Comparison of ENCODE assay signal across 8 mouse cellular contexts in the genomic region with DNA sequence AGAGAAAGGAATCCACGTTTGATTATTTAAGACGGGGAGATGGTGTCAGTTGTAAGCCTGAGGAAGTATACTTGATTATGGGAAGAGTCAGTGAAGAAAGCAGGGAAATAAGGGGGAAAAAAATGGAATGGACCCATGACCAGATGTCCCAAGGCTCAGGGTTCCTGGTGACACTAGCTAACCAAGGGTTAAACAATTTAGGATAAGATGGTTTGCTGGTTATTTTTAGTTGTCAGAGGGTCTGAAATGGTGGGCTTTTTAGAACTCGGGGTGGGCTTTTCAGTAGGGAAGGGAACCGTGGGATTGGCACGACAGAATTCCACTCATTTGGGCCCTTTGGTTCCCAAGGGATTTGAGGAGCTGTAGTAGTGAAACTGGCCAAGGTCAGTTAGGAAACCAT. TPM values are rescaled to one million over a fixed set of nuclear protein-coding genes. Genes with fewer than 3 reads are reported as not detected.
DNase-seq lines count a peak whose midpoint lies in the region; ATAC-seq and TF ChIP-seq lines count a peak whose summit lies in the region.

No protein-coding gene starts in this region.

- H3K4me2 ChIP-seq in embryonic facial prominence, embryonic 12.5 days (replicated peaks): peak overlapping the region; percentile 73
- peak overlapping the region; percentile 86 for H3K4me2 ChIP-seq in hindbrain, postnatal 0 days (ENCODE audit: low read depth, low read length)
- H3K4me2 ChIP-seq in neural tube, embryonic 13.5 days: peak overlapping the region; percentile 82

- peak overlapping the region; percentile 97 for H3K9ac ChIP-seq in embryonic facial prominence, embryonic 12.5 days
- peak overlapping the region; percentile 98 for H3K9ac ChIP-seq in hindbrain, postnatal 0 days (replicated peaks; ENCODE audit: low read length)
- peak overlapping the region; percentile 98 for H3K9ac ChIP-seq in neural tube, embryonic 13.5 days

- peaks cover 19% of the 10 kb centered on the region for H3K4me1 ChIP-seq in lung, adult 2 months (ENCODE audit: control insufficient read depth, insufficient read depth, low read length)
- peaks cover 35% of the 10 kb centered on the region for H3K4me1 ChIP-seq in embryonic facial prominence, embryonic 12.5 days
- peaks cover 26% of the 10 kb centered on the region for H3K4me1 ChIP-seq in hindbrain, postnatal 0 days (ENCODE audit: insufficient read depth, low read length)
- H3K4me1 ChIP-seq in neural tube, embryonic 13.5 days (replicated peaks): peaks cover 50% of the 10 kb centered on the region

- DNase-seq in lung, adult 2 months: no peak
- no peak for DNase-seq in lung, postnatal 4 days
- peak; percentile 40 for DNase-seq in hindbrain, postnatal 0 days (ENCODE audit: low spot score)
- no peak for DNase-seq in gastrocnemius, postnatal 36 days
- DNase-seq in spleen, postnatal 14 days (ENCODE audit: low spot score in 2 of 2): no peak
- DNase-seq in adrenal gland, postnatal 10 days: no peak

- H3K4me3 ChIP-seq in lung, adult 2 months (replicated peaks; ENCODE audit: extremely low read depth, low read depth, low read length): peak overlapping the region; percentile 94
- peak overlapping the region; percentile 95 for H3K4me3 ChIP-seq in embryonic facial prominence, embryonic 12.5 days
- peak overlapping the region; percentile 95 for H3K4me3 ChIP-seq in hindbrain, postnatal 0 days (ENCODE audit: low read length)
- peak overlapping the region; percentile 97 for H3K4me3 ChIP-seq in neural tube, embryonic 13.5 days

- no peak for ATAC-seq in embryonic facial prominence, embryonic 12.5 days (ENCODE audit: insufficient number of reproducible peaks, insufficient read depth, low FRiP score, low TSS enrichment)
- no peak for ATAC-seq in hindbrain, postnatal 0 days
- no peak for ATAC-seq in neural tube, embryonic 13.5 days (ENCODE audit: low read depth)

- TF ChIP-seq CTCF in lung, adult 2 months (IDR thresholded peaks at IDR 0.05; ENCODE audit: insufficient read depth, low read length): no peak
- TF ChIP-seq CTCF in hindbrain, postnatal 0 days (IDR thresholded peaks at IDR 0.05; ENCODE audit: low read depth): no peak

- H3K9me3 ChIP-seq in embryonic facial prominence, embryonic 12.5 days: no peaks in the 10 kb centered on the region
- no peaks in the 10 kb centered on the region for H3K9me3 ChIP-seq in hindbrain, postnatal 0 days (ENCODE audit: low read length)
- no peaks in the 10 kb centered on the region for H3K9me3 ChIP-seq in neural tube, embryonic 13.5 days

- 0 out of 2 replicates have a peak overlapping the region, but pooled peaks have one; percentile 86 for H3K27ac ChIP-seq in embryonic facial prominence, embryonic 12.5 days
- peak overlapping the region; percentile 94 for H3K27ac ChIP-seq in hindbrain, postnatal 0 days
- peak overlapping the region; percentile 91 for H3K27ac ChIP-seq in neural tube, embryonic 13.5 days (replicated peaks)

- intact Hi-C loops in gastrocnemius, postnatal 36 days (cut with DNase I): loop anchor here (2.0 kb wide), 1 partner anchor 55 kb away; no protein-coding TSS in a partner anchor

- 2% methylated on average over 5 of the region's 5 CpGs for whole genome bisulfite sequencing in lung, adult 2 months
- WGBS in embryonic facial prominence, embryonic 12.5 days: 2% methylated on average over 5 of the region's 5 CpGs
- WGBS in hindbrain, postnatal 0 days: 0% methylated on average over 5 of the region's 5 CpGs
- WGBS in neural tube, embryonic 13.5 days: under 1% methylated on average over 5 of the region's 5 CpGs

- TF ChIP-seq POLR2A in lung, adult 2 months (IDR thresholded peaks at IDR 0.05; ENCODE audit: borderline replicate concordance, extremely low read depth, low read depth, low read length): no peak

- peaks cover 4% of the 10 kb centered on the region; the same call in 1 of the 2 replicates for H3K36me3 ChIP-seq in embryonic facial prominence, embryonic 12.5 days
- H3K36me3 ChIP-seq in hindbrain, postnatal 0 days (ENCODE audit: insufficient read depth, low read length): no peaks in the 10 kb centered on the region
- H3K36me3 ChIP-seq in neural tube, embryonic 13.5 days: no peaks in the 10 kb centered on the region

- H3K27me3 ChIP-seq in embryonic facial prominence, embryonic 12.5 days: no peaks in the 10 kb centered on the region
- H3K27me3 ChIP-seq in hindbrain, postnatal 0 days (ENCODE audit: insufficient read depth, low read length): no peaks in the 10 kb centered on the region
- H3K27me3 ChIP-seq in neural tube, embryonic 13.5 days: no peaks in the 10 kb centered on the region

RNA-seq across cellular contexts. Expression of gene Sik3, which starts 1.0 kb away (rescaled TPM):
- polyA plus RNA-seq in lung, adult 2 months (2012; rRNA removed): 16.7 and 22.2 TPM in 2 replicates
- 12.0 and 15.6 TPM in 2 replicates for polyA plus RNA-seq in embryonic facial prominence, embryonic 12.5 days (2016; fragmentation: Nextera tagmentation; extraction: Ambion mirVana)
- total RNA-seq in hindbrain, postnatal 0 days (2014; rRNA removed): 32.3 and 37.1 TPM in 2 replicates
- 12.5 and 12.6 TPM in 2 replicates for polyA plus RNA-seq in hindbrain, postnatal 0 days (2015; fragmentation: Nextera tagmentation; extraction: Ambion mirVana)
- 9.3 and 9.4 TPM in 2 replicates for polyA plus RNA-seq in neural tube, embryonic 13.5 days (2015; fragmentation: Nextera tagmentation; extraction: Ambion mirVana)
- total RNA-seq in gastrocnemius, postnatal 36 days (2021): 10 to 100 TPM; 28.6 to 43.1 TPM
- 10 to 100 TPM; 50.2 to 55.1 TPM for total RNA-seq in adrenal gland, postnatal 10 days (2021)

RNA-seq across cellular contexts. Expression of gene Pafah1b2, which starts 1.1 kb away (rescaled TPM):
- polyA plus RNA-seq in lung, adult 2 months (2012; rRNA removed): 22.0 and 24.9 TPM in 2 replicates
- 230 and 231 TPM in 2 replicates for polyA plus RNA-seq in embryonic facial prominence, embryonic 12.5 days (2016; fragmentation: Nextera tagmentation; extraction: Ambion mirVana)
- 137 and 186 TPM in 2 replicates for total RNA-seq in hindbrain, postnatal 0 days (2014; rRNA removed)
- polyA plus RNA-seq in hindbrain, postnatal 0 days (2015; fragmentation: Nextera tagmentation; extraction: Ambion mirVana): 222 and 243 TPM in 2 replicates
- polyA plus RNA-seq in neural tube, embryonic 13.5 days (2015; fragmentation: Nextera tagmentation; extraction: Ambion mirVana): 282 and 301 TPM in 2 replicates
- 10 to 100 TPM; 24.7 to 26.8 TPM for total RNA-seq in gastrocnemius, postnatal 36 days (2021)
- 100 to 1,000 TPM; 118 to 119 TPM for total RNA-seq in adrenal gland, postnatal 10 days (2021)

RNA-seq across cellular contexts. Expression of gene Sidt2, which starts 58.6 kb away (rescaled TPM):
- polyA plus RNA-seq in lung, adult 2 months (2012; rRNA removed): 357 and 550 TPM in 2 replicates
- 43.2 and 47.4 TPM in 2 replicates for polyA plus RNA-seq in embryonic facial prominence, embryonic 12.5 days (2016; fragmentation: Nextera tagmentation; extraction: Ambion mirVana)
- 124 and 126 TPM in 2 replicates for total RNA-seq in hindbrain, postnatal 0 days (2014; rRNA removed)
- 48.3 and 51.6 TPM in 2 replicates for polyA plus RNA-seq in hindbrain, postnatal 0 days (2015; fragmentation: Nextera tagmentation; extraction: Ambion mirVana)
- 39.2 and 44.2 TPM in 2 replicates for polyA plus RNA-seq in neural tube, embryonic 13.5 days (2015; fragmentation: Nextera tagmentation; extraction: Ambion mirVana)
- 10 to 100 TPM; 61.1 to 74.9 TPM for total RNA-seq in gastrocnemius, postnatal 36 days (2021)
- total RNA-seq in adrenal gland, postnatal 10 days (2021): 100 to 1,000 TPM; 160 to 179 TPM
